Mouse (Mus musculus) small intestine, adult 2 months (tissue): ENCODE measurements around the gene Ccdc69.

ENCODE experiments used
- CTCF ChIP-seq: fragments of 200-500 bp; IDR thresholded peaks from 2 replicates; pipeline ENCODE4 v1.5.1; 2012; ENCODE audit warnings: low read depth, mild to moderate bottlenecking, control low read depth, inconsistent platforms, low read length, moderate library complexity, mixed read lengths; ENCODE audit not compliant: insufficient replicate concordance, insufficient read length; ENCODE audit errors: extremely low read depth
- POLR2A ChIP-seq: fragments of 200-500 bp; IDR thresholded peaks from 2 replicates; pipeline ENCODE4 v1.6.1; 2012; ENCODE audit warnings: low read depth, mild to moderate bottlenecking, control low read depth, inconsistent platforms, low read length, moderate library complexity

- TF ChIP-seq CTCF (no peak), POLR2A (no peak)
Observed at GRCm38 (mm10) chr11:55023049-55023564, 54.8 kb downstream of the Ccdc69 start.
